Mouse (Mus musculus) spleen, adult 12 weeks (tissue): ENCODE data around the gene Rab4b.
A peak's percentile ranks its signal among the peaks of the same experiment; 100 is the strongest.

Experiments used
- DNase-seq: peaks from one replicate; pipeline ENCODE4 v3.0.0; 2022; ENCODE audit warnings: low spot score

Rab4b gene

DNA sequence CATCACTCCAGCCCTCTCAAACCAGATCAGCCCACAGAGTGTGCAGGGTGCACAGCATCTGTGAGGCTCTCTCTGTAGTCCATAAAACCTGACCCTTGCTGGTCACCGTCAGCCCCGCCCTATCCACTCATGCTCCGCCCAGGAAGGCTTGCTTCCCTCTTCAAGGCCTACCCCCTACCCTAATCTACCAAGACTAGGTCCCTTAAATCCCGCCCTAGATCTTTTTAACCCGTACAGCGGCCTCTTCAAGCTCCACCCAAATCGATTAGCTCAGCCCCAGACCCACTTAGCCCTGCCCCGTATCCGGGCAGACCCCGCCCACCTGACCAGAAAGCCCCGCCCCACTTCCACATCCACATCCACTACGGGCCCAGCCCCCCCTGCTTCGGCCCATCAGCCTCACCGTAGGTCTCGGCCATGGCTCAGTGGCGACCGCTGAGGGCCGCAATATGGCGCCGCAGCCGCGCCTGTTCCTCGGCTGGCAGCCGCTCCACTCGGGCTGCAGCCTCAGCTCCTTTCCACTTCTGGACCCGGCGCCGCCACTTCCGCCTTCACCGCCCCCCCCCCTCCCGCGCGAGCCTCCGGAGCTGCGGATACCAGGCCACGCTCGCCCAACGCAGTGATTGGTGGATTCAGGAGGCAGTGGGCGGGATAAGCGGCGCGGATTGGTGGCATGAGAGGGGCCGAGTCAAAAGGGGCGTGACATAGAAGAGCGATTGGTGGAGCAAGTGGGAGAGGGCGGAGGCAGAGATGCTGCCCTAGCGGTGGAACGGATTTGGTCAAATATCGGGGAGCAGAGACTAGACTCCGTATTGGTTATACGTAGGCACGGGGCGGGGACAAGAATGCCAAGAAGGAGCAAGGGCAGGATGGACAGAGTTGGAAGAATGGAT, at the start of gene Rab4b:
Rab4b (minus strand) TSS at position 573 of the 893 bp plus-strand sequence.
- peak; percentile 98 for DNase-seq

DNA sequence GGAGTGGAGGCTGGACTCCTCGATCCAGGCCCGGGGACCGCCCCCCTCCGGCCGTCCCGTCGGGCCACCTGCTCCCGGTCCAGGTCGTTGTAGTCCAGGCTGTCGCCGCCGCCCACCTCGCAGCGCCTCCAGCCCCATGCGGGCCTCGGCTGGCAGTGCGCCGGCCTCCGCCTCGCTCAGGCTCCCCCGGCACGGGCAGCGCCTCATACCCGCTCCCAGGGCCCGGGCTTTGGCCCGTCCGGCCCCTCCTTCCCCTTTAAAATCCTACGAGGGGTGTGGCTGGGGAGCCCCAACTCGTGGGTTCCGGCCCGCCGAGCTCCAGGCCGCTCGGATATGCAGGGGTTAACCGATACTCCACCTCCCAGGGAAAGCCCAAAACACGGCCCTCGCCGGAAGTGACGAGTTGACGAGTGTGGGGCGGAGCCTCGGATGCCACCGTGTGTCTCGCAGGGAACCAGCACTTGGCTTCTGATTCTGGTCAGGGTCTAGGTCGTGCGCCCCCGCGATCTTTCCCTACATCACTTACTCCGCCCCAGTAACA, 49.7 kb upstream of the Rab4b start, which contains the start of gene Itpkc:
Itpkc (minus strand) TSS at position 381 of the 541 bp plus-strand sequence.
- DNase-seq = peak; percentile 90

DNA sequence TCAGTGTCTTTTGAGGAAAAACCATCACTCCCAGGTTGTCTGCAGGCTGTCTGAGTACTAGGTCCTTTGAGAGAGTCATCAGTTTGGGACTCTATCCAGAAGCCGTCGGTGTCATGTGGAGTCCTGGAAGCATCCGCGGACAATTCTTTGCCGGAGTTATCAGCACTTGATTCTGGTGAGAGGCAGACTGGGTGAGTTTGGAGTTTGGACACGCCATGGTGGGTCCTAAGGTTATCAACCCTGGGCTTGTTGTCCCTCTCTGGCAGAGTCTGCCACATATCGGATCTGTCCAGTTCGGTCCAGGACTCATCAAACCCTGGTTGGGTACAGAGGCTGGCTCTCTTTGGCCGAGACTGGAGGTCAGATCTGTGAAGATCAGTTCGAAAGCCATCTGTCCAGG, 49.0 kb upstream of the Rab4b start:
- no peak for DNase-seq

DNA sequence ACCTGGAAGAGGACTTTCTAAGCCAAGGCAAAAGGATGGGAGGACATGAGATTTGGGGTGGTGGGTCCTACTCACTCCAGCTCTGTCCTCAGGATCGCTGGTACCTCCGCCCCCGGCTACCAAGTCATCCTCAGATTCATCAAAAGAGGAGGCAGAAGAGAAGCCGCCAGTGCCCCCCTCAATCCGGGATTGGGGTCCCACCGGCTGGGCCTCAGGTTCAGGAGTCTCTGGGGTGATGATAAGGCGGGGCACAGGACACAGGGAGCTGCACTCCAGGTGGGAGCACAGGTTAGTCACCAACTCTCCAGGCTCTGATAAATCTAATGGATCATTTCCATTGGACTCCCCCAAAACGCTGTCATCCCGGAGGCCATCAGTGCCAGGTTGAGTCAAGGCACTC, 48.6 kb upstream of the Rab4b start:
- DNase-seq = no peak

DNA sequence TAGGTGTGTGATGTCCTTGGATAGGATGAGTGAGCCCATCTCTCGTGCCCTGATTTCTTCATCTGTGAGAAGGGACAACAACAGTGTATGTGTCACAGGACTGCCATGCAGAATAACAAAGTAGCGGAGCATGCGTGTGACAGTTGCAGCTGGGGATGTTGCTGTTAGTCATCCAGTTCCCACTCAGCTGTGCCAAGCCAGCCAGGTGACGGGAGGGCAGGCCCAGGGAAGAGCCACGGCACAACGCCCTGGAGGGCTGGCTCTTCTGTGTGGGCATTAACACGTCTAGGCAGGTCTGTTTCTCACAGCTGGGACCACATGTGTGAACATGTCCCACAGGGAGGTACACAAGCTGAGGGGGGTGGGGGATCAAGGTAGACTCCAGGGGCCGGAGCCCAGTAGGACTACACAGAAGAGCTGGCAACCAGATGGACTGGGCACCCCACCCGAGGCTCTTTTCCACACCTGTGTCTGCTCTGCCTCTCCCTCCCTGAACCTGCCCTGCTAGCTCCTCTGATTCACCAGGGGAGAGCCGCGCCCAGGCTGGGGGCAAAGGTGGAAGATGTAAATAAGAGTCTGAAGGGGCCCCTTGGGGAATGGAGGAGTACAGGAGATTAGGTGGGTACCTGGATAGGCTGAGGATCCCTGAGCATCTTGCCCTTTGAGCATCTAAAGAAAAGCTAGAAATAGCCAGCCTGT, 46.3 kb upstream of the Rab4b start:
- no peak for DNase-seq

DNA sequence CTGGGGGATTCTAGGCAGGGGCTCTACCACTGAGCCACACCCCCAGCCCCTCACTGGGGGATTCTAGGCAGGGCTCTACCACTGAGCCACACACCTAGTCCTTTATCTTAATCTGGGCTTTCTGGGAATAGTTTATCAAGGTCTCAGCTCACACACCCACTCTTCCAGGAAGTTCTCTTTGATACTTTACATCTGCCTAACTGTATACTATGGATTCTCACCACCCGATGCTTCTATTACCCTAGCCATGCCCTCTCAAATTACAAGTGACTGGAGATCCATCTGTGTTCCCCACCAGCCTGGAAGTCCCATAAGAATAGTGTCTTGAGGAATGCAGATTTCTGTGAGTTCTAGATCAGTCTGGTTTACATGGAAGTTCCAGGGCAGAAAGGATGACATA, 43.8 kb upstream of the Rab4b start:
- no peak for DNase-seq

DNA sequence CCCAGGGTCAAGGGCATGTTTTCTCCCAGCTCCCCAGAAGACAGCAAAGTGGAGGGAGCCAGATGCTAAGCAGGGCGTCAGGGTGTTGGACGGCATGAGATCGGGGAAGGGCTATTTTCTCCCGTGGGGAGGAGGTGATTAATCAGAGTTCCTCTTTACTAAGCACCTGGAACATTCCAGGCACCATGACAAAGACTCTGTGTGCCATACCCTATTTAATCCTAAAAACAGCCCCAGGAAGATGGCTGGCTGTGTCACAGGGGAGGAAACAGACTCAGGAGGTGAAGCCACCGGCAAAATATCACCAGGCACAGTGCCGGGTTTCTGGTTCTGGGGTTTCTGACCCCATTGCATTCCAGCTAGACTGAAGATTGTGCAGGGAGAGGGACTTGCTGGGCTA, 43.2 kb upstream of the Rab4b start:
- DNase-seq = no peak

DNA sequence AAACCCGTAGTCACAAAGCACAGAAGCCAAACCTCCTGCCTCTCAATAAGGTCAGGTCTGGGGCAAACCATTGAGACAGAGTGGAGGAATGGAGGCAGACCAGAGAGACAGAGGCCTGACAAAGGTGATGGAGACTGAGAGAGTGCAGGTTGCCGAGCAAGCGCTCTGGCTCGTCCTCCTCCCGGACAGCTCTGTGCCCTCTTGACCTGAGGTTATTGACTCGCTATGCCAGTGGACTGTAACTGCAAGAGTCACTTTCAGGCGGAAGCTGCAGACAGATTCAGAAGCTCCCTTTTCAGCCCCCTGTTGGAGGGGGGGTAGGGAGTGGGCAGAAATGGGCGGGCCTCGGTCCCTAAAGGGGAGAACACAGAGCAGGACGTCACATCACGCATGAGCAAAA, 41.2 kb upstream of the Rab4b start:
- no peak for DNase-seq

DNA sequence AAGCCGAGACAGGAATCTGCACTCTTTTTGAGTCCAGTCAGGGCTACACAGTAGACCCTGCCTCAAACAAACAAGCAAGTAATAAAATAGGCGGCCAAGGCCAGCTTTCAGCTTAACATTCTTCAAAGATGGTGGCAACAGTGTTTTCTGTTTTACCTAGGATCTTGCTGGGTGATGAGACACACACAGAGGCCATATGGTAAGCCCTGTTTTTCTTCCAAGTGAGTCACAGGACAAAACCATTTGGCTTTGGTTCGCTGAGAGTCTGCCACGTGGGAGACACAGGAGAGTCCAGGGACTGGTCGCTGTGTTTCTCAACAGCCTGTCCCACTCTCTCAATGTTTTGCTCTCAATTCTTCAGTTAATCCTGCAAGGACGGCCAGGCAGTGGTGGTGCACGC, 39.9 kb upstream of the Rab4b start:
- no peak for DNase-seq

DNA sequence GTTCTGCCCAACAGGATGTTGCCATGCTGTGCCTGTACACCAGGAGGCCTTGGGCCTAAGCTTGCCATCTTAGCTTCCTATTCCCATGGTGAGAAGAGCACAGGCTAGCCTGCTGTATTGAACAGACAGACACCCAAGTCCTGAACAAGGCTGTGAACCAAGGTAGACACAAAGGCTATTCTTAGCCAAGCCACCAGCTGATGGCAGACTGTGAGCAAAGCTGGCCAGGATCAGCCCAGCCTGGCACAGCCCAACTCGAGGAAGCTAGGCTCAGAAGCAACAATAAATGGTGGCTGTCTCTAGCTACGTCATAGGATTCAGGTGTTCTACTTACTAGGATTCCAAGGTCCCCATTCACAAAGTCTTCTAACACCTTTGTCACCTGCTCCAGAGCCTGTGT, 33.9 kb upstream of the Rab4b start:
- no peak for DNase-seq

DNA sequence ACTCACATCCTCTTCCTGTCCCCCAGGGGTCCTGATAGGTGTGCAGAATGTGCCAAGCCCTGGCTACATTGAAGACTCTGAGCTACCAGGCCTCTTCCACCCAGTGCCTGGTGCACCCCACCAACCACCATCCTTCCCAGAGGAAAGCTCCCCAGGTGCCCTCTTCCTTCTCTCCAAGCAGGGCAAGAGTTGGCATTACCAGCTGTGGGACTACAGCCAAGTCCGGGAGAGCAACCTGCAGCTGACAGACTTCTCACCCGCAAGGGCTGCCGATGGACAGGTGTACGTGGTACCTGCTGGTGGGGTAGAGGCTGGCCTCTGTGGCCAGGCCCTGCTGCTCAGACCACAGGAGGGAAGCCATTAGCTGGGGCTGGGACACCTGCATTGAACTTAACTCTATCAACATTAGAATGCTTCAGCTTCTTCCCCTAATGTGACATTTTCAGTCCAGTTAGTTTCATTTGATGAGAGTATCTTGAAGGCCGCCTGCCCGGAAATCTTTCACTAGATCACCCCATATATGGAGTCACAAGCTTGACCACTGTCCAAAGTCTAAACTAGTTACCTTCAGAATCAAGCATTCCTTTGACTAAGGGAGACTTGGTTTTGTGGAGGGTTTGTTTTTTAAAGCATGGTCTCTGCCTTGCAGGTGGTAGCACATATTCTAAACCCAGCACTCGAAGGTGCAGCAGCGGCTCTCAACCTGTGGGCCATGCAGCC, 25.2 kb upstream of the Rab4b start:
- no peak for DNase-seq

DNA sequence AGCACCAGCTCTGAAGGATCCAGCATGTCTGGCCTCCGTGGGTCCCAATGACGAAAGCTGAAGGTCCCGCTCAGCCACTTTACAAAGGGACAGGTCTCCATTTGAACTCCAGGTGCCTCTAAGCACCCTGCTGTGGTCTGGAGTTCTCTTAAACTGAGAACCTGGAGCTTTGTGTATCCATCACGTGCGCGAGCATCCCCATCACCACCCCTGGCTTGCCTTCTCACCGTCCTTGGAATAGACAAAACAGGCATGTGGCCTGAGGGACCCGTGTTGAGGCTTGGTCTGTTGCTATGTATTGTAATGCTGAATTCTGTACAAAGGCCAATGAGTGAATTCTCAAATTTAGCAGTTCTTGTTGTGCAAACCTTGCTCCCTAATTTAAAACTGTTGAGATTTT, 20.1 kb upstream of the Rab4b start:
- DNase-seq = no peak

DNA sequence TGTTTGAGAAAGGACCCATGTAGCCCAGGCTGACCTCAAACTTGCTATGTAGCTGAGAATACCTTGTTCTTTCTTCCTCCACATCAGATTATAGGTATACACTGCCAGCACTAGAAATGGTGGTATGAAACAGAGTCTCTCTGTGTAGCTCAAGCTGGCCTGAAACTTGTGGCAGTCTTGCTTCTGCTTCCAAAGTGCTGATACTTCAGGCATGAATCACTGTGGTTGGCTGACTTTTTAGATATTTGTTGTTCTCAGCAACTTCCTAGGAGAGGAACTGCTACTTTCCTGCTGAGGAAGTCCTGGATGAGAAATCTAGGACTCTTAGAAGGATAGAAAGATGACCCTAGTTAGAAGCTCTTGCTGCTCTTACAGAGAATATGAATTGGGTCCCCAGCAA, 19.7 kb upstream of the Rab4b start:
- DNase-seq = no peak

DNA sequence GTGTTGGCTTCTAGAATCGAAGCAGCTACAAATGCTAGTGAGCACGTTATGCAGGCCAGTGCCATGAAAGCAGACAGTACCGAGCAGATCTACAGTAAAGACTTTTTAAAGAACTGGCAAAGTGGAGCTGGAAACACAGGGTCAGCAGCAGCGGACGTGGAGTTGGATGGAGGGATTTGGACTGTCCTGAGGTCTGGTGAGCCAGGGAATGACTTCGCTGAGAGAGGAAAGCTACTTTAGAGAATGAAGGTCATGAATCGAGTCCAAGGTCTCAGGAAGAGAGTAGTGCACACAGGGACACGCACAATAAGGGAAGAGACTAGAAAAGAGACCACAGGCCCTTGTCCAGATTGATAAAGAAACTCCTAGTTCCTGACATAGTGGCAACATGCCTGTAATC, 18.9 kb upstream of the Rab4b start:
- no peak for DNase-seq

DNA sequence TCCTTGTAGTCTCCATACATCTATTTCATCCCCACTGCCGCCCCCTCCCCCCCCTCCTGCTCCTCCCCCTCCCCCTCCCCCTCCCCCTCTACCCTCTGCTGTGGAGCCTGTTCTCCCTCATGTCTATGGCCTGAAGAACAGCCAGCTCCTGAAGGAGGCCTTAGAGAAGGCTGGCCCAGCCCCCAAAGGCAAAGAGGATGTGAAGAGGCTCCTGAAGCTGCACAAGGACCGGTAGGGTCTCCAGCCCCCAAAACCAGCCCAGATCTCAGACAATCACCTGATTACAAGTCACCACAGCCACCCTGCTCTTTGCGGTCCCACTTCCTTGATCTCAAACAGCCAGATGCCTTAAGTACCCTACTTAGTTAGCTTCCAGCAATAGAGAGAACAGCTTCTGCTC, 18.4 kb upstream of the Rab4b start:
- DNase-seq = no peak

DNA sequence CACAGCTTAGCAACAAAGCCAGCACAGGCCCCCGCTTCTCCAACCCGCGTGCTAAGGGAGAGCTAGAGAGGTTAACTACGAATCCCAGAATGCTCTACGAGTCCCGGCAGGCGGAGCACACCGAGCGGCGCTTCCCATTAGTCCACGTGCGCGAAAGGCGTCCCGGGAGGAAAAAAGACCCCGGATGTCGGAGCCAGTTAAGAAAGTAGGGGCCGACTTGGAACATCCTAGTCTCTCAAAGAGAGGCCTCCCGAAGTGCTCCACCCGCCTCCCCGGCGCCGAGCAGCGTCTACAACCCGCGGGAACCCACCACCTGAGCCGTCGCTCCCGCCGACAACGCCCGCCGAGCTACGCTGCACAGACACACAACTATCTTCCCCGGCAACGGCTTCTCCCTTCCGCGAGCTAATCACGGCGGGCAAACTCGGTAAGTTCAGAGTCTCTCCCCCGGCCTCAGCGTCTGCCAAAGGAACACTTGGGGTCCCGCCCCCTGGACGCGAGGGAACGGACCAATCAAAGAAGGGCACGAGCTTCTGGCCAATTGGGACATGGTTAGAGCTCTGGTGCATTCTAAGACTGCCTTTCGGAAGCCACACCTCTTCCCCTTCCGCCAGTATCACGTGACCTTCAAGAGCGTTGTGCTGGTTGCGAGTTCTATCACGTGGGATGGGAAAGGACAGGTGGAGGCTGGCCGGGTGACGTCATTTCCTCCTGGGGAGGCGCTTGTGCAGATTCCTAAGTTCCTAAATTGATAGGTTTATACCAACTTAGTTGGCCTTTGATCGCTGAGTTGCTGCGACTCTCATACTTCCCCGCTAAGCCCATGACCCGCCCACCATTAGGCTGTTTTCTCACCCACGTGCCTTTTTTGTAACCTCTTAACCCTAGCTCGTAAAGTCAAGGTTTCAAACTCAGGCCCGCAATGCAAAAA, 17.2 kb upstream of the Rab4b start, which contains the start of the genes BC024978 and Snrpa:
BC024978 (plus strand) TSS at position 101 of the 931 bp plus-strand sequence.
Snrpa (minus strand) TSS at position 591 of the 931 bp plus-strand sequence.
- DNase-seq = peak; percentile 84

DNA sequence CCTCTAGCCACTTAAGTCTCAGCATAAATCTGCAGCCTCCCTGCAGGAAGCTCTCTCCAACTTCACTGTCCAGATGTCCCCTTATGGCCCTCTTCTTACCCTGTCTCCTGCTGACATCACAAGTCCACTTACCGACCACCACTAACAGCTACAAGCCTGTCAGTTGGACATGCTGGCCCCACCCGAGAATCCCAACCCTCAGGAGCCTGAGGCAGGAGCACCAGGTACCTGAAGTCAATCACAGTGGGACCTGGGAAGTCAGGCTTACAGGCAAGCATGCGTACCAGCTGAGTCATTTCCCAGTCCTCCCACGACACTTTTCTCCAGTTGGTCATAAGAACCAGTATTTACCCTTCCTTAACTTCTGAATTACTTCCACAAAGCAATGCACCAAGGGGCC, 15.0 kb upstream of the Rab4b start:
- DNase-seq = no peak

DNA sequence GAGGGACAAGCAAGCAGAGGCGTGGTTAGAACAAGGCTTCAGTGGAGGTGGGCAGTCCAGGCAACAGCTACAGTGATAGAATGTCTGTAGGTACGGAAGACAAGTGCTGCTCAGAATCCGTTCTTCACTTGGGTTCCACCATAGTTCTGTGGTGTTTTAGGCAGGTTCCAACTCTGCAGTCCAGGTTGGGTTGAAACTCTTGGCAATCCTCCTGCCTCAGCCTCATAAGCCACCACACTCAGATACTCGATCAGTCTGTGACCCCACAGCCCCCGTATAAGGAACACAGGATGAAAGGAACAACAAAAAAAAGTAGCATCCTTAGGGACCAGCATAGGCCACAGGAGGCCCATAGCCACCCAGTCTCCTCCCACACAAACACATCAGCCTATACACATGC, 13.7 kb upstream of the Rab4b start:
- DNase-seq = no peak

DNA sequence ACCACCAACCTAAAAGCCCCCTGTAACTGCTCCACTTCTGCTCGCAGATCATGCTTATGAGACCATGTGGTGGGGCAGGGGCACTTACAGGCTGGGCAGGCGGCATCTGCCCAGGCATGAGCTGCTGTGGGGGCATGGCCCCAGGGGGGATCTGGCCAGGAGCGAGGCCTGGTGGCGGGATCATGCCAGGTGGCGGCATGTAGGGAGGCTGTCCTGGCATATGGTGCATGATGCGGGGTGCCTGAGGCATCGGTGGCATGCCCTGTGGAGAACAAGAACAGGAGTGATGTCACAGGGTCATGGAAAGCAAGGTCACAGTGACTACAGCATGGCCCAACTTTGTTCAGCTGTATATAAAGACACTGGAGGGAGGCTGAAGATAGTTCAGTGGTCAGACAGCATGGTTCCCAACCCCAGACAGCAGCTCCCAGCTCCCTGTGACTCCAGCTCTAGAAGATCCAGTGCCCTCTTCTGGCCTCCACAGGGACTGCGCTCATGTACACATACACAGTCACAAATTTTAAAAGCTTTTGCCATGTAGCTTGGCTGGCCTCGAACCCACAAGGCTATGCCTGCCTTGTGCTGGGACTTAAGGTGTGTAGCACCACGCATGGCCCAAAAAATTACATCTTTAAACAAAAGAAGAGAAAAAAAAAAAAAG, 10.7 kb upstream of the Rab4b start:
- no peak for DNase-seq

DNA sequence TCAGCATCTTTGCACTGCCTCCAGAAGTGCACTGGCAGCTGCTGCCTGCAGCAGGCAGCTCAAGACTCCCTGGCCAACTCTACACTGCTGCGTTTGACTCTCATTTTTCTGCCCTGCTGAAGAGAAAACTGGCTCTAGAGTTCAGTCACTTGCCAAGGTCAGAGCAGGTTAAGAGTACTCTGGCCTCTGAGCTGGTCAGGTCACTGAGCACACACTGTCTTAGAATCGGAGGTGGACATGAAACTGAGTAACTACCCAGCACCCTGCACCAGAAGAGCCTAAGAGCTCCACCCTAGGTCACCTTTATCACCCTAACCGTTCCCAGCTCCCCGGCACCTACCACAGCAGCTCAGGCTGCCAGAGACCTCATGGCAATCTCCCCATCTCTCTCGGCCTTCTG, 7.3 kb upstream of the Rab4b start:
- no peak for DNase-seq

DNA sequence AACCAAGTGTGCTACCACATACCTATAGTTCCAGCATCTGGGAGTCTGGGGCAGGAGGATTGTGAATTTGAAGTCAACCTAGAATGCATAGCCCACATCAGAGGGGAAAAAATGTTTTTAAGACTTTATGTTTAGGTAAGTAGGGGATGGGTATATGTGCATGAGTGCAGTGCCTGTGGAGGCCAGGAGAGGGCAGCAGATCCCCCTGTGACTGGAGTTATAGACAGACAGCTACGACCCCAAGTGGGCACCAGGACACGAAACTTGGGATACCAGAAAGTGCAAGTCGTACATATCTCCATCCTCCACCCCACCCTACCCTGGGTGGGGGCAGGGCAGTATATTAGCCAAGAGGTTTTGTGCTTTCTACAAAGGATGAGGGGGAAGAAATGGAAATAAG, 6.3 kb upstream of the Rab4b start:
- DNase-seq = no peak
